Mouse (Mus musculus): ENCODE measurements around the gene Slc25a33. TPM values are rescaled to one million over a fixed set of nuclear protein-coding genes. Genes with fewer than 3 reads are reported as not detected.
A peak's percentile ranks its signal among the peaks of the same experiment; 100 is the strongest.
"Not testable (repeated sequence)": the region's sequence is repeated elsewhere in the genome, so short reads cannot be mapped to it uniquely, and the experiment has no call there.

Slc25a33 gene
- polyA plus RNA-seq (2016; fragmentation: Nextera tagmentation; extraction: Ambion mirVana), result 12.1 and 12.6 TPM in 2 replicates

DNA sequence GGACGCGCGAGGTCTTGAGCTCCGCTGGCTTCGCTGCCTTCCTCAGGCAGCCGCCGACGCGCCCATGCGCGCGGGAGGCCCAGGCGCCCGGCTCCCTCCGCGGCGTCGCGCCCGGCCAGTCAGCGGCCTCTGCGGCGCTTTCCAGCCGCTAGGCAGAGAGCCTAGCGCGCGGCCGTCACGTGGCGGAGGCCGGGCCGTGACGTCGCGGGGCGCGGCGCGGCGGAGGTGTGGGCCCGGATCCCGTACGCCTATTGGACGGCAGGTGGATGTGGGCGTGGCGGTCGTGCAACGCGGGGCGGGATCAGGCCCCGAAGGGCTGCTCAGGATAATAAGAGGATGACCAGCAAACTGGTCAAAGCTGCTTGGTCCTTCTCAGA, at the start of gene Slc25a33:
Gene Slc25a33 (minus strand): TSS at position 184 of the 377 bp plus-strand sequence.
- Histone ChIP-seq H3K27me3 (peaks cover 67% of the 10 kb centered on the region), H3K4me1 (peaks cover 18% of the 10 kb centered on the region), H3K4me3 (replicated peaks) (peak within 1 kb of the TSS; percentile 65), H3K9ac (peak within 1 kb of the TSS; percentile 72), H3K27ac (peak within 1 kb of the TSS; percentile 78), H3K36me3 (replicated peaks) (no peaks in the 10 kb centered on the region), H3K9me3 (no peaks in the 10 kb centered on the region), H3K4me2 (peak within 1 kb of the TSS; percentile 89)
- under 1% methylated on average over 51 of the region's 51 CpGs for WGBS
- peak; percentile 99 for ATAC-seq (ENCODE audit: low FRiP score)

DNA sequence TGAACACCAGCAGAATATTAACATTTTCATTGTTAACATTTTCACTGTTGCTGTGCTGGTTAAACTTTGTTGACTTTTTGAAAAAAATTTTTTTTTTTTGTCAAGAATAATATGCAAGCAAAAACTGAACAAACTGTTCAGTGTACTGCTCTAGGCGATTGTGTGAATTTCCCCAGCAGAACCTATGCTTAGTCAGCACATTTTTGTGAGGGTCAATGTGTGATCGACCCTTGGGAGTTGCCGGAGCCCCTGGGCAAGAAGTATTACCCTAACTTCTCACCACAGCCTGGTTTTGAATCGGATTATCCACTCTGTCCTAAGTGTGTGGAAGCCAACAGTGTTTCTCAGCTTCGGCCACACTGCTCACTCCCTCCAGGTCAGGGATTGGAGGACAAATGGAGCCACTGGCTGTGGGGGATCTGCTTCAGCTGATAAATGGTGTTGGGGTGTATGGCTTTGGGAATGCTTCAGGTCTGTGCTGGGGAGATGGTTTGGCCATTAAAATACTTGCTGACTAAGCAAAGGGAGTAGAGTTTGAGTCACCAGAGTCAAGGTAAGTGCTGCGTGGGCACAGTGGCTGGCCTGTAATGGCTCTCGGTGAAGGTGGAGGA, 48.6 kb upstream of the Slc25a33 start:
- Histone ChIP-seq H3K36me3 (replicated peaks) (no peaks in the 10 kb centered on the region), H3K27ac (0 out of 2 replicates have a peak overlapping the region, but pooled peaks have one; percentile 36), H3K4me2 (no peak overlapping the region), H3K27me3 (0 out of 2 replicates have a peak, but pooled peaks cover 4% of the 10 kb centered on the region), H3K9ac (no peak overlapping the region), H3K4me1 (0 out of 2 replicates have a peak, but pooled peaks cover 3% of the 10 kb centered on the region), H3K9me3 (no peaks in the 10 kb centered on the region), H3K4me3 (replicated peaks) (no peak overlapping the region)
- 81% methylated on average over 7 of the region's 7 CpGs for WGBS
- ATAC-seq (ENCODE audit: low FRiP score), result no peak

- ATAC-seq (ENCODE audit: low FRiP score), result no peak
- H3K4me2 ChIP-seq, result no peak overlapping the region
- peak overlapping the region; percentile 36; the same call in 1 of the 2 replicates for H3K27ac ChIP-seq
- 0 out of 2 replicates have a peak, but pooled peaks cover 3% of the 10 kb centered on the region for H3K4me1 ChIP-seq
- H3K4me3 ChIP-seq (replicated peaks), result no peak overlapping the region
- H3K36me3 ChIP-seq (replicated peaks), result no peaks in the 10 kb centered on the region
- 68% methylated on average over 9 of the region's 9 CpGs for WGBS
- H3K9ac ChIP-seq, result no peak overlapping the region
- 0 out of 2 replicates have a peak, but pooled peaks cover 4% of the 10 kb centered on the region for H3K27me3 ChIP-seq
- H3K9me3 ChIP-seq, result no peaks in the 10 kb centered on the region
These were observed 48.0 kb upstream of the Slc25a33 start for GRCm38 (mm10) chr4:149822126-149822525.

DNA sequence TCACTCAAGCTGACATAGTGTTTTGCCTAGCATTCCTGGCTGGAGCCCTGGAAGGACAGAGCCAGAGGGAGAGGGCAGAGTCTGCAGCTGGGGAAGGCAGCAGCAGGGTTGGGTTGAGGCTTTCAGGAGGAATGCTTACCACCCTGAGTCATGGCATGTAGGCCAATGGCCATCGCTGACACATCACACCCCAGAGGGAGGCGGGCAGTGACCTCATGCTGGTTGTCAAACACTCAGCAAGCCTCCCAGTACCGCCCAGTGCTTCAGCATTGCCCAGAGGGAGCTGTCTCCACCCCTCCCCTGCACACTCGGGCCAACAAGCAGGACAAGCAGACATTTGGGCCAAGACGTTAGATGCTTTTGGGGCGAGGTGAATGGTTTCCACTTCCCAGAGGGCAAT, 46.5 kb upstream of the Slc25a33 start:
- no peak overlapping the region for H3K9ac ChIP-seq
- no peak overlapping the region for H3K4me2 ChIP-seq
- H3K27me3 ChIP-seq, result 0 out of 2 replicates have a peak, but pooled peaks cover 4% of the 10 kb centered on the region
- no peak for ATAC-seq (ENCODE audit: low FRiP score)
- WGBS, result 54% methylated on average over 6 of the region's 6 CpGs
- H3K27ac ChIP-seq, result no peak overlapping the region
- H3K9me3 ChIP-seq, result no peaks in the 10 kb centered on the region
- 0 out of 2 replicates have a peak, but pooled peaks cover 3% of the 10 kb centered on the region for H3K4me1 ChIP-seq
- H3K36me3 ChIP-seq (replicated peaks), result no peaks in the 10 kb centered on the region
- H3K4me3 ChIP-seq (replicated peaks), result no peak overlapping the region

GRCm38 (mm10) chr4:149819195-149819594, 45.1 kb upstream of the Slc25a33 start:
- 0 out of 2 replicates have a peak, but pooled peaks cover 4% of the 10 kb centered on the region for H3K27me3 ChIP-seq

GRCm38 (mm10) chr4:149816598-149816997, 42.5 kb upstream of the Slc25a33 start:
- no peak overlapping the region for H3K27ac ChIP-seq
- H3K4me2 ChIP-seq, result no peak overlapping the region
- no peaks in the 10 kb centered on the region; the same call in 1 of the 2 replicates for H3K4me1 ChIP-seq
- ATAC-seq (ENCODE audit: low FRiP score), result no peak
- H3K9me3 ChIP-seq, result no peaks in the 10 kb centered on the region
- peaks cover 8% of the 10 kb centered on the region; the same call in 1 of the 2 replicates for H3K27me3 ChIP-seq
- no peak overlapping the region for H3K4me3 ChIP-seq (replicated peaks)
- H3K9ac ChIP-seq, result no peak overlapping the region
- no peaks in the 10 kb centered on the region for H3K36me3 ChIP-seq (replicated peaks)
- 83% methylated on average over 9 of the region's 9 CpGs for WGBS

More at GRCm38 (mm10) chr4:149819195-149819594, 45.1 kb upstream of the Slc25a33 start:
- H3K9ac ChIP-seq, result no peak overlapping the region
- no peaks in the 10 kb centered on the region for H3K9me3 ChIP-seq
- H3K4me1 ChIP-seq, result 0 out of 2 replicates have a peak, but pooled peaks cover 3% of the 10 kb centered on the region
- WGBS, result 89% methylated on average over 3 of the region's 3 CpGs
- H3K4me3 ChIP-seq (replicated peaks), result no peak overlapping the region
- ATAC-seq (ENCODE audit: low FRiP score), result no peak
- H3K36me3 ChIP-seq (replicated peaks), result no peaks in the 10 kb centered on the region
- H3K27ac ChIP-seq, result no peak overlapping the region
- no peak overlapping the region for H3K4me2 ChIP-seq

GRCm38 (mm10) chr4:149815586-149815985, 41.5 kb upstream of the Slc25a33 start:
- Histone ChIP-seq H3K4me1 (no peaks in the 10 kb centered on the region; the same call in 1 of the 2 replicates), H3K9ac (no peak overlapping the region), H3K4me3 (replicated peaks) (no peak overlapping the region), H3K9me3 (no peaks in the 10 kb centered on the region), H3K27ac (no peak overlapping the region), H3K36me3 (replicated peaks) (no peaks in the 10 kb centered on the region), H3K27me3 (peaks cover 9% of the 10 kb centered on the region), H3K4me2 (no peak overlapping the region)
- ATAC-seq (ENCODE audit: low FRiP score), result no peak
- WGBS, result 94% methylated on average over 14 of the region's 14 CpGs

DNA sequence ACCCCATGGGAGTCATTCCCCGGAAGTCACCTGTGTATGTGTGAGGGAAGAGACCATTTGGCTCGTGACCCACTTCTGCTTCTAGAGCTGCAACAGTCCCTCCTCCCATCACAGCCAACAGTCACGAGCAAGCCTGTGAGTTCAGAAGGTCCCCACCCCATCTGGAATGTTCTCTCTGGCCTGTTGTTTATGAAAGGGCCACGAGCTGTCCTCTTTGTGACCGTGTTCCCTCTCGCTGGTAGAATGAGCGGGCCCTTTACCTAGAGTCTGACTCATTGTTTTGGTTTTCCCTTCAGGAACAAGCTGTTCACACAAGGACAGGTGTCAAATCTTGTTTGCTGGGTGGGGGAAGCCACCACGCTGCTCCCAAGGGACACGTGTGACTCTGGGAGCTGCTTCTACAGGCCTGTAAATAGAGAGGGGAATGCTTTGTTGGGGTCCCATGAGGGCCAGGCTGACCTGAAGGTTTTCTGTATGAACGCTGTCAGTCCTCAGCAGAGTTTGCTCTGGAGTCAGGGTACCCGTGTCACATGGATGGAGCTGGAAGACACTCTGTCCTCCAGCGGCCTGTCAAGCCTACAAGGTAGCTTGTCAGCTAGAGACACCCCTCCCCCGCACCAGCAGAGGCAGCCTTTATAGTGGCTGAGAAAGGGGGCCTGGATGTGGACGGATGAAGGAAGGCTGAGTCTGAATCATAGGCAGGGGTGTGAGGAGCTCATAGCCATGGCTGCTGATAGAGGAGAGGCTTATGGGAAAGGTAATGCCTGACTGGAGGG, 39.5 kb upstream of the Slc25a33 start:
- no peak overlapping the region for H3K4me2 ChIP-seq
- WGBS, result 58% methylated on average over 14 of the region's 14 CpGs
- peaks cover 26% of the 10 kb centered on the region for H3K27me3 ChIP-seq
- no peak overlapping the region for H3K27ac ChIP-seq
- H3K9ac ChIP-seq, result no peak overlapping the region
- H3K4me1 ChIP-seq, result peaks cover 3% of the 10 kb centered on the region; the same call in 1 of the 2 replicates
- H3K9me3 ChIP-seq, result no peaks in the 10 kb centered on the region
- H3K4me3 ChIP-seq (replicated peaks), result no peak overlapping the region
- H3K36me3 ChIP-seq (replicated peaks), result no peaks in the 10 kb centered on the region
- no peak for ATAC-seq (ENCODE audit: low FRiP score)

DNA sequence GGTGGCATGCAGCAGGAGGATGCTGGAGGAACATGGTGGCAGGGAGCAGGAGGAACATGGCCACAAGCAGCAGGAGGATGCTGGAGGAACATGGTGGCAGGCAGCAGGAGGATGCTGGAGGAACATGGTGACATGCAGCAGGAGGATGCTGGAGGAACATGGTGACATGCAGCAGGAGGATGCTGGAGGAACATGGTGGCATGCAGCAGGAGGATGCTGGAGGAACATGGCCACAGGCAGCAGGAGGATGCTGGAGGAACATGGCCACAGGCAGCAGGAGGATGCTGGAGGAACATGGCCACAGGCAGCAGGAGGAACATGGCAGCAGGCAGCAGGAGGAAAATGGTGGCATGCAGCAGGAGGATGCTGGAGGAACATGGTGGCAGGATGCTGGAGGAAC, 36.3 kb upstream of the Slc25a33 start:
- peaks cover 42% of the 10 kb centered on the region for H3K27me3 ChIP-seq
- H3K4me2 ChIP-seq; H3K4me3 ChIP-seq (replicated peaks); H3K4me1 ChIP-seq; ATAC-seq (ENCODE audit: low FRiP score); H3K27ac ChIP-seq; H3K9ac ChIP-seq; H3K36me3 ChIP-seq (replicated peaks); H3K9me3 ChIP-seq: not testable (repeated sequence)

DNA sequence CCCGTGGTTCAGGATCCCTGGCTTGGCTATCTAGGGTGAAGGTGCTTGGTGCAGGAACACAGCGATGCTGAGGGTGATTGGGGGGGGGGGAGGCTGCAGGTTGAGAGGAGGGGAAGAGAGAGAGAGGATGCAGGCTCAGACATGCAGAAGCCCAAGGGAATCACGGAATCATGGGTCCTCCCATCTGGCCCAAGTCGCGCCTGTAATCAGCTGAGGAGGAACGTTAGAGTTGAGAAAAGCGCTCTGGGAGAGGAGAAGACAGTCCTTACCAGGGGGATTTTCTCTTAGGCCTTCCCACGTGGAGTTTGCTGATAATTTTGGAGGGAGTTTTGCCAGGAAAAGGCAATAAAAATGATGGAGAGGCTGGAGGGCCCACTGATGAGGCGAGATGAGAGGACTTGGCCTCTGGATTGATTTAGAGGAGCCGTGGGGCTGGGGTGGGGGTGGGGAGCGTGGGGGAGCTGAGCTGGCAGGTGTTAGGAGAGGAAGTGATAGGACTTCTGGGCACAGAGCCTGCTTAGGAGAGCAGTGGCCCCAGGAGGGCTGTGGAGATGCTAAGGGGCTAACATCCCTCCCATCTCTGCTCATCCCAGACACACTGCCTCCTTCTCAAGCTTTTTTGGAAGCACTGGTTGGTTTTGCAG, 34.6 kb upstream of the Slc25a33 start:
- Histone ChIP-seq H3K4me3 (replicated peaks) (no peak overlapping the region), H3K9me3 (no peaks in the 10 kb centered on the region), H3K4me1 (peaks cover 3% of the 10 kb centered on the region; the same call in 1 of the 2 replicates), H3K4me2 (no peak overlapping the region), H3K9ac (no peak overlapping the region), H3K36me3 (replicated peaks) (no peaks in the 10 kb centered on the region), H3K27me3 (peaks cover 52% of the 10 kb centered on the region), H3K27ac (no peak overlapping the region)
- 43% methylated on average over 11 of the region's 11 CpGs for WGBS
- ATAC-seq (ENCODE audit: low FRiP score), result no peak

DNA sequence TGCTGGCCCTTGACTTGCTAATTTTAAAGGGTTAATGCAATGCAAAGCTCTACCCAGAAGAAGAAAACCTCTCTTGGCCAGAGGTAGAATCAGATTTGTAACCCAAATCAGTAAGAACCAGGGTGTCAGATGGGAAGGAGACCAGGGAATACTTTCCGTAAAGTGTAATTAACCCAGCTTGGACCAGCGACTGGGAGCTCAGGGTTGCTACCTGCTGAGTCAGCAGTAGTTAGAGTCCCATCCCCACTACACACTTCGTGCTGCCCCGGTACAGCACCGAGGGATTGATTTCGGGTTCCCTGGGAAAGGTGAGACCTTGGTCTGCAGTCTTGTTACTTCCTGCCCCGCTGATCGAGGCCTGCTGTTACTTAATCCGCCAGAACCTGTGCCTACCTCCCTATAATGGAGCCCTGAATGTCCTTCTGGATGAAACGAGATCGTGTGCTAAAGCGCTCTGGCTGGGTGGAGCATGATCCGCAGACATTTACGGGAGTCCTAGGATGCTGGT, 34.0 kb upstream of the Slc25a33 start:
- ATAC-seq (ENCODE audit: low FRiP score), result no peak
- Histone ChIP-seq H3K4me1 (0 out of 2 replicates have a peak, but pooled peaks cover 3% of the 10 kb centered on the region), H3K27ac (no peak overlapping the region), H3K4me2 (no peak overlapping the region), H3K27me3 (peaks cover 53% of the 10 kb centered on the region), H3K4me3 (replicated peaks) (no peak overlapping the region), H3K9me3 (no peaks in the 10 kb centered on the region), H3K36me3 (replicated peaks) (no peaks in the 10 kb centered on the region), H3K9ac (no peak overlapping the region)
- 38% methylated on average over 14 of the region's 14 CpGs for WGBS

Measured in forebrain, embryonic 12.5 days (tissue).